Mouse (Mus musculus) Muller cell, postnatal 12 days (primary cell): ENCODE results near the gene Slamf6.

Source experiments
- DNase-seq: peaks from one replicate; pipeline ENCODE4 v3.0.0-alpha.2; 2015; ENCODE audit errors: inconsistent ontology term

The Slamf6 gene

DNA sequence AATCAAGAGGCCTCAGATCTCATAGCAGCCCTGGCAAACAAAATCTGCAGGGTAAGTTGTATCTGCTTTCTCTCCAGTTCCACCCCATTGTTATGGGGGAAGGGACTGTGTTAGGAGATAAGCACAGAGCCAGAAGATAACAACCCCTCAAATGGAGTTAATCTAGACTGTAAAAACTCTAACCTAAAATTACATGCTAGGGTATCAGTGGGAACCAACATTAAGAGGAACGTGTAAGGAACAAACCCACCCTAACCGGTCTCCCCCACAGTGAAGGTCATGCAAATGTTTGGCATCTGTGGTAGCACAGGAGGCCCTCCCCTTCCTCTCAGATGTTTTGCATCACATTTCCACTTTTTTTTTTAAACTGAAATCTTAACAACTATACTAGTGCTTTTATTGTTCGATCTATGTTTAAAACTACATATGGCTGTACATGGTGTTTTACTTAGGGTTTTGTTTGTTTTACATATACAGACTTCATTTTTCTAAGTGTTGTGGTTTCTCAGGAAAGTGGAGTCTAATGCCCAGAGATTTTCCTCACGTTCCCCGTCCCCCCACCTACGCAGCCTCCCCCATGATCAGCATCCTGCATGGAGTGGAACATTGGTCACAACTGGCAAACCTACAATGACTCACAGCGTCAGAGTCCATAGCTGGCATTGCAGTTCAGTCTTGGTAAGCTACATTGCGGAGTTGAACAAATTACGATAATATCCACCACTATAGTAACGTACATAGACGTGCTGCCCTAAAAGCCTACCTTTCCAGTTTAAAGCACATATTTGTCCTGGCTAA, 77.8 kb downstream of the Slamf6 start:
- no peak for DNase-seq

DNA sequence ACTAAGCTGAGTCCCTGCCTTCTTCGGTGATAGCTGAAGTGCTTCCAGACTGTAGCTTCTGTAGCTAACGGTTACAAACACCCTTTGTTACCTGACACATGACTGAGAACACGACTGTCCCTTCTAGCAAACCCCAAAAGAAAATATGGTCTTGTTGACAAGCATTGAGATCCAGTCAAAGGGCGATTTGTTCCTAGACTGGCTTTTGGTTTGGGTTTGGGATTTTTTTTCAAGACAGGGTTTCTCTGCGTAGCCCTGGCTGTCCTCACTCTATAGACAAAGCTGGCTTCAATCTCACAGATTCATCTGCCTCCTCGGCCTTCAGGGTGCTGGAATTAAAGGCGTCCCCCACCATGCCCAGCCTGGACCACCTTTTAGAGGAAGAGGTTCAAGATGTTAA, 79.4 kb downstream of the Slamf6 start:
- DNase-seq: no peak

DNA sequence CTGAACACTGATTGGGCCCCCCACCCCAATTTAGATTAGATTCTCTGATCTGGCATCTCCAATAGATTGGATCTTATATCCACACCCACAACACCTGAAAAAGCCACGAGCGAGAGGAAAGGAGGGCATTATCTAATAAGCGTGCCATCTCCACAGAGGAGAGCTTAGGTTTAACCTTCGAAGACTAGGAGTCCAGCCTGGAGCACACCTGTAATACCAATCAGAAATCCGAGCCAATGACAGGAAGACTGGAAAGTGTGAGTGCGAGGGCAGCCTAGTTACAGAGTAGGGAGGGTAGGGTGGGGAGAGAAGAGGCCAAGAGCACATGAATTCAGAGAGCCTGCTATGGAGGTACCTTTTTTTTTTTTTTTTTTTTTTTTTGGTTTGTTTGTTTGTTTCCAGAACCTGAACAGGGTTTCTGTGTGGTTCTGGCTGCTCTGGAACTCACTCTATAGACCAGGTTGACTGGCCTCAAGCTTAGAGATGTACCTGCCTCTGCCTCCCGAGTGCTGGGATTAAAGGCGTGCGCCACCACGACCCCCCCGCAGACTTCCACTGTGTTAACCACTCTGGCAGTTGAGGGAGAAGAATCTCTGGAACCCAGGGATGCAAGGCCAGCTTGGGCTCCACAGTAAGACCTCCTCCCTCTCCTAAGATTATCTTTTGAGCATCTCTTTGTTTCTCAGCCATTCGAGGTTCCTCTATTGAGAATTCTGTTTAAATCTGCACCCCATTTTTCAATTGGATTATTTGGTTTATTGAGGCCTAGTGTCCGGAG, 81.7 kb downstream of the Slamf6 start:
- DNase-seq: no peak

DNA sequence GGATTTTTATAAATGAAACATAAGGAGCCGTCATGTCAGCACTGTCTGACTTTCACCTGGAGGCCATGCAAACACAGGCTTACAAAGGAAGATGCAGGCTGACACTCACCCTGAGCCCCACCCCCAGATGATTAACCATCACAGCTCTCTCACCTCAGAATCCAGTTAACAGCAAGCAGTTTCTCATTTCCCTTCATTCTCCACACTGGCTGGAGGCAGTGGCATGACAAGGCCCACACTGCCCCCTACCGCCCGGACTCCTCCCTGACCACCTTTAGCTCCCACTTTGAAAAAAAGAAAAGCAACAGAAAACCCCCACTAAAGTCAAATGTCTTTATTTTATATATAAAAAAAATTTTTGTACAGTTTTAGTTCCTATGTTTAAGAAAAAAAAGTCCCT, 83.3 kb downstream of the Slamf6 start:
- peak; percentile 78 for DNase-seq

DNA sequence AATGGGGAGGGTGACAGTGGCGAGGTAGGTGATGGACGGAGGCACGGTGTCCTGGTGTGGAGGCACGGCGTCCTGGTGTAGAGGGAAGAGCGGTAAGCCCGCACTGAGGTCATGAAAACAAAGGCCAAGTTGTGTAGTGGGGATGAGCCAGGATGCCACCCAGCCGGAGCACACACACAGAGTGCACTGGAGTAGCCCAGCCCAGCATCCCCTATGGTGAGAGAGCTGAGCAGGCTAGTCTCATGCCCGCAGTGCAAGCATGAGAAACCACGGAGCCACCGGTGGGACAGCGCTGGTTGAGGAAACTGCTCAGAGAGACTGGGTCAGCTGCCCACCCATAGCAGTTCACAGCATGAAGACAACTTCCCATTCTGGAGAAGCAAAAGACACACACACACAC, 84.3 kb downstream of the Slamf6 start:
- peak; percentile 51 for DNase-seq
